Mouse (Mus musculus): Measurements from ENCODE around the gene Fbxo3. TPM values are rescaled to one million over a fixed set of nuclear protein-coding genes. Genes with fewer than 3 reads are reported as not detected.
"Not testable (repeated sequence)": the region's sequence is repeated elsewhere in the genome, so short reads cannot be mapped to it uniquely, and the experiment has no call there.

Gene Fbxo3
- polyA plus RNA-seq, 1 experiment from 2014 or later, result 61.0 TPM

GRCm38 (mm10) chr2:104069704-104070185 is 42.2 kb downstream of the Fbxo3 start, which contains the start of gene Cd59b:
Cd59b (plus strand) TSS chr2:104069849.
- Histone ChIP-seq H3K4me3 (peak within 1 kb of the TSS; percentile 37), H3K4me1 (replicated peaks) (peaks cover 8% of the 10 kb centered on the region), H3K9me3 (0 out of 2 replicates have a peak, but pooled peaks cover 4% of the 10 kb centered on the region), H3K9ac (peak within 1 kb of the TSS; percentile 63), H3K36me3 (no peaks in the 10 kb centered on the region), H3K27ac (replicated peaks) (no peak within 1 kb of the TSS), H3K4me2 (peak within 1 kb of the TSS; percentile 60), H3K27me3 (no peaks in the 10 kb centered on the region)
- WGBS, result 5% methylated on average over 13 of the region's 13 CpGs
- peak; percentile 82 for ATAC-seq (ENCODE audit: low read depth)

GRCm38 (mm10) chr2:104078285-104078684 is 50.8 kb downstream of the Fbxo3 start:
- H3K9me3 ChIP-seq; H3K9ac ChIP-seq; ATAC-seq (ENCODE audit: low read depth); H3K4me2 ChIP-seq; H3K27me3 ChIP-seq; H3K27ac ChIP-seq (replicated peaks); H3K4me3 ChIP-seq; H3K4me1 ChIP-seq (replicated peaks); H3K36me3 ChIP-seq: not testable (repeated sequence)
- WGBS, result 76% methylated on average over 5 of the region's 5 CpGs

- H3K9me3 ChIP-seq; H3K36me3 ChIP-seq; H3K4me1 ChIP-seq (replicated peaks); H3K4me2 ChIP-seq; H3K9ac ChIP-seq; H3K27ac ChIP-seq (replicated peaks); H3K27me3 ChIP-seq; ATAC-seq (ENCODE audit: low read depth); H3K4me3 ChIP-seq: not testable (repeated sequence)
- no CpG with 5 or more reads among the region's 1 CpGs for WGBS
These were observed 54.0 kb downstream of the Fbxo3 start for GRCm38 (mm10) chr2:104081436-104082050.

GRCm38 (mm10) chr2:104082474-104082873 is 55.0 kb downstream of the Fbxo3 start:
- Histone ChIP-seq H3K27ac (replicated peaks) (no peak overlapping the region), H3K9ac (no peak overlapping the region), H3K4me1 (replicated peaks) (no peaks in the 10 kb centered on the region), H3K36me3 (no peaks in the 10 kb centered on the region), H3K4me2 (no peak overlapping the region), H3K4me3 (no peak overlapping the region), H3K27me3 (no peaks in the 10 kb centered on the region), H3K9me3 (no peaks in the 10 kb centered on the region)
- no peak for ATAC-seq (ENCODE audit: low read depth)

- not testable (repeated sequence) for H3K4me2 ChIP-seq; H3K9me3 ChIP-seq; H3K9ac ChIP-seq; H3K4me3 ChIP-seq; H3K27me3 ChIP-seq; H3K27ac ChIP-seq (replicated peaks); ATAC-seq (ENCODE audit: low read depth); H3K36me3 ChIP-seq; H3K4me1 ChIP-seq (replicated peaks)
These were observed 56.5 kb downstream of the Fbxo3 start for GRCm38 (mm10) chr2:104084027-104084426.

GRCm38 (mm10) chr2:104087562-104087961 is 60.0 kb downstream of the Fbxo3 start:
- H3K4me1 ChIP-seq (replicated peaks); H3K27ac ChIP-seq (replicated peaks); H3K4me2 ChIP-seq; H3K4me3 ChIP-seq; H3K9ac ChIP-seq; H3K36me3 ChIP-seq; H3K9me3 ChIP-seq; ATAC-seq (ENCODE audit: low read depth); H3K27me3 ChIP-seq: not testable (repeated sequence)
- WGBS, result 100% methylated on average over 1 of the region's 1 CpGs

GRCm38 (mm10) chr2:104093305-104093704 is 65.8 kb downstream of the Fbxo3 start:
- no peak for ATAC-seq (ENCODE audit: low read depth)
- Histone ChIP-seq H3K27me3 (no peaks in the 10 kb centered on the region), H3K4me2 (no peak overlapping the region), H3K9me3 (no peaks in the 10 kb centered on the region), H3K9ac (no peak overlapping the region), H3K4me1 (replicated peaks) (peaks cover 10% of the 10 kb centered on the region), H3K36me3 (no peaks in the 10 kb centered on the region), H3K27ac (replicated peaks) (no peak overlapping the region), H3K4me3 (no peak overlapping the region)
- 72% methylated on average over 2 of the region's 2 CpGs for WGBS

- peaks cover 10% of the 10 kb centered on the region for H3K4me1 ChIP-seq (replicated peaks)
- peak within 1 kb of the TSS; percentile 43 for H3K4me3 ChIP-seq
- no peaks in the 10 kb centered on the region for H3K27me3 ChIP-seq
- ATAC-seq (ENCODE audit: low read depth), result peak; percentile 92
- peak within 1 kb of the TSS; percentile 63 for H3K4me2 ChIP-seq
- H3K9me3 ChIP-seq, result no peaks in the 10 kb centered on the region
- peak within 1 kb of the TSS; percentile 67 for H3K27ac ChIP-seq (replicated peaks)
- no peaks in the 10 kb centered on the region for H3K36me3 ChIP-seq
- WGBS, result 3% methylated on average over 15 of the region's 15 CpGs
- H3K9ac ChIP-seq, result peak within 1 kb of the TSS; percentile 67
These were observed 68.3 kb downstream of the Fbxo3 start, which contains the start of gene Cd59a for GRCm38 (mm10) chr2:104095741-104096213. Cd59a (plus strand) TSS chr2:104095801.

- Histone ChIP-seq H3K4me3 (peak overlapping the region; percentile 43), H3K36me3 (no peaks in the 10 kb centered on the region), H3K27ac (replicated peaks) (peak overlapping the region; percentile 67), H3K9ac (peak overlapping the region; percentile 67), H3K27me3 (no peaks in the 10 kb centered on the region), H3K9me3 (no peaks in the 10 kb centered on the region), H3K4me1 (replicated peaks) (peaks cover 10% of the 10 kb centered on the region), H3K4me2 (peak overlapping the region; percentile 63)
- ATAC-seq (ENCODE audit: low read depth), result no peak
- WGBS, result 37% methylated on average over 10 of the region's 10 CpGs
These were observed 68.7 kb downstream of the Fbxo3 start for GRCm38 (mm10) chr2:104096256-104096655.

GRCm38 (mm10) chr2:104096796-104097195 is 69.3 kb downstream of the Fbxo3 start:
- H3K27ac ChIP-seq (replicated peaks); H3K9me3 ChIP-seq; H3K9ac ChIP-seq; H3K36me3 ChIP-seq; H3K27me3 ChIP-seq; H3K4me3 ChIP-seq; ATAC-seq (ENCODE audit: low read depth): not testable (repeated sequence)
- peak overlapping the region; percentile 63; the same call in 1 of the 2 replicates for H3K4me2 ChIP-seq
- 78% methylated on average over 1 of the region's 1 CpGs for WGBS
- H3K4me1 ChIP-seq (replicated peaks), result peaks cover 10% of the 10 kb centered on the region

GRCm38 (mm10) chr2:104097396-104097795 is 69.9 kb downstream of the Fbxo3 start:
- H3K27ac ChIP-seq (replicated peaks); H3K36me3 ChIP-seq; H3K4me2 ChIP-seq; H3K9me3 ChIP-seq; ATAC-seq (ENCODE audit: low read depth); H3K4me3 ChIP-seq; H3K27me3 ChIP-seq; H3K9ac ChIP-seq: not testable (repeated sequence)
- WGBS, result 96% methylated on average over 4 of the region's 4 CpGs
- peaks cover 10% of the 10 kb centered on the region for H3K4me1 ChIP-seq (replicated peaks)

GRCm38 (mm10) chr2:104098529-104099230 is 71.2 kb downstream of the Fbxo3 start:
- no peak overlapping the region for H3K27ac ChIP-seq (replicated peaks)
- no peaks in the 10 kb centered on the region for H3K9me3 ChIP-seq
- no peaks in the 10 kb centered on the region for H3K36me3 ChIP-seq
- 31% methylated on average over 3 of the region's 3 CpGs for WGBS
- H3K4me3 ChIP-seq, result no peak overlapping the region
- no peaks in the 10 kb centered on the region for H3K27me3 ChIP-seq
- H3K9ac ChIP-seq, result no peak overlapping the region
- H3K4me2 ChIP-seq, result no peak overlapping the region
- peaks cover 10% of the 10 kb centered on the region for H3K4me1 ChIP-seq (replicated peaks)
- ATAC-seq (ENCODE audit: low read depth), result no peak

All from neural tube, embryonic 13.5 days (tissue).